Mouse (Mus musculus): ENCODE data around the gene Npas3. TPM values are rescaled to one million over a fixed set of nuclear protein-coding genes. Genes with fewer than 3 reads are reported as not detected.

Npas3 gene
- polyA plus RNA-seq, 1 experiment from 2014 or later = 25.9 TPM

- Histone ChIP-seq H3K27me3 (ENCODE audit: control insufficient read depth, insufficient read depth, low read length) (no peaks in the 10 kb centered on the region), H3K36me3 (replicated peaks; ENCODE audit: control insufficient read depth, insufficient read depth) (no peaks in the 10 kb centered on the region), H3K4me2 (replicated peaks) (no peak overlapping the region), H3K9ac (no peak overlapping the region), H3K4me1 (replicated peaks; ENCODE audit: control insufficient read depth, insufficient read depth, low read length) (peaks cover 5% of the 10 kb centered on the region), H3K27ac (peak overlapping the region; percentile 23; the same call in 1 of the 2 replicates), H3K4me3 (replicated peaks; ENCODE audit: low read length) (no peak overlapping the region), H3K9me3 (ENCODE audit: control insufficient read depth, low read length) (no peaks in the 10 kb centered on the region)
- 39% methylated on average over 3 of the region's 3 CpGs for WGBS
- DNase-seq (ENCODE audit: low spot score) (no peak), ATAC-seq (ENCODE audit: low FRiP score) (no peak)
These were observed 578.3 kb downstream of the Npas3 start for GRCm38 (mm10) chr12:53826812-53827211.

DNA sequence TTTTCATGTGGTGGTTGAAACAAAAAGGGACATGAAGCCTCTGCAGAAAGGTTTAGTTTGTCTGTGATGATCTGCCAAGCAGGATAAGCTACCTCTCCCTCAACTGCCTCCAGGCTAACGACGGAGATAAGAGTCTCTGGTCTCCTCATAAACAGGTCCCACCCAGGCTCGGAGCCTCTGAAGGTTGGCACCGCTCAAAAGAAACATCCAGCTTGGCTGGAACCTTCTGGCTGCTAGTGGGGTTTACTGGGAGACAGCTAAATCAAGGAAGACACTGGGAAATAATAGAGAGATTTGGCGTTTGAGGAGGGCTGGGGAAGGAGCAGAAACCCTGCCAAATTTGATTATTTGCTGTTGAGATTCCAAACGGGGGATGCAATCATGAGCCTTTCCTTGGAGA is 584.1 kb downstream of the Npas3 start:
- H3K4me3 ChIP-seq (replicated peaks; ENCODE audit: low read length) = no peak overlapping the region
- no peaks in the 10 kb centered on the region for H3K27me3 ChIP-seq (ENCODE audit: control insufficient read depth, insufficient read depth, low read length)
- H3K4me2 ChIP-seq (replicated peaks) = no peak overlapping the region
- H3K4me1 ChIP-seq (replicated peaks; ENCODE audit: control insufficient read depth, insufficient read depth, low read length) = peaks cover 31% of the 10 kb centered on the region
- no peaks in the 10 kb centered on the region for H3K9me3 ChIP-seq (ENCODE audit: control insufficient read depth, low read length)
- H3K36me3 ChIP-seq (replicated peaks; ENCODE audit: control insufficient read depth, insufficient read depth) = no peaks in the 10 kb centered on the region
- ATAC-seq (ENCODE audit: low FRiP score) = no peak
- H3K27ac ChIP-seq = peak overlapping the region; percentile 40; the same call in 1 of the 2 replicates
- no peak for DNase-seq (ENCODE audit: low spot score)
- H3K9ac ChIP-seq = no peak overlapping the region
- WGBS = 73% methylated on average over 6 of the region's 6 CpGs

DNA sequence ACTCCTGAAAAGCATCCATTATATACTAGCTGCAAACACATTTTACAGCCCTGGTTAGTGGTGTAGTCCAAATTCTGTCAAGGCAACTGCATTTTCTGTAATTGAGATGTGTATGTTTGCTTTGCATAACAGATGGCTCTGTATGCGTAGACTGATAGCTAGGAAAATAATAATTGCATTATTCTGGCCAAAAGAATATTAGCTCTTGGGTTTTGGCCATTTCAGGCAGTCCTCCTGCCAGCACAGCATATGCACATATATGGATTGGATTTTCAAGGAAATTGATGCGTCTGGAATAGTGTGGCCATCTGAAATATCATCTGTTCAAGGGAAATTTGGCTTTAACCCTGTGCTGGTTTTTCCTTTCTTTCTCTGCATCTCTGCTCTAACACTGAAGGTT is 584.9 kb downstream of the Npas3 start:
- H3K27me3 ChIP-seq (ENCODE audit: control insufficient read depth, insufficient read depth, low read length) = no peaks in the 10 kb centered on the region
- H3K9me3 ChIP-seq (ENCODE audit: control insufficient read depth, low read length) = no peaks in the 10 kb centered on the region
- peaks cover 38% of the 10 kb centered on the region for H3K4me1 ChIP-seq (replicated peaks; ENCODE audit: control insufficient read depth, insufficient read depth, low read length)
- H3K9ac ChIP-seq = no peak overlapping the region
- no peak overlapping the region for H3K4me3 ChIP-seq (replicated peaks; ENCODE audit: low read length)
- WGBS = 62% methylated on average over 2 of the region's 2 CpGs
- H3K4me2 ChIP-seq (replicated peaks) = no peak overlapping the region
- ATAC-seq (ENCODE audit: low FRiP score) = 0 out of 2 replicates have a peak, but pooled peaks have one; percentile 21
- DNase-seq (ENCODE audit: low spot score) = no peak
- peak overlapping the region; percentile 29; the same call in 1 of the 2 replicates for H3K27ac ChIP-seq
- H3K36me3 ChIP-seq (replicated peaks; ENCODE audit: control insufficient read depth, insufficient read depth) = no peaks in the 10 kb centered on the region

DNA sequence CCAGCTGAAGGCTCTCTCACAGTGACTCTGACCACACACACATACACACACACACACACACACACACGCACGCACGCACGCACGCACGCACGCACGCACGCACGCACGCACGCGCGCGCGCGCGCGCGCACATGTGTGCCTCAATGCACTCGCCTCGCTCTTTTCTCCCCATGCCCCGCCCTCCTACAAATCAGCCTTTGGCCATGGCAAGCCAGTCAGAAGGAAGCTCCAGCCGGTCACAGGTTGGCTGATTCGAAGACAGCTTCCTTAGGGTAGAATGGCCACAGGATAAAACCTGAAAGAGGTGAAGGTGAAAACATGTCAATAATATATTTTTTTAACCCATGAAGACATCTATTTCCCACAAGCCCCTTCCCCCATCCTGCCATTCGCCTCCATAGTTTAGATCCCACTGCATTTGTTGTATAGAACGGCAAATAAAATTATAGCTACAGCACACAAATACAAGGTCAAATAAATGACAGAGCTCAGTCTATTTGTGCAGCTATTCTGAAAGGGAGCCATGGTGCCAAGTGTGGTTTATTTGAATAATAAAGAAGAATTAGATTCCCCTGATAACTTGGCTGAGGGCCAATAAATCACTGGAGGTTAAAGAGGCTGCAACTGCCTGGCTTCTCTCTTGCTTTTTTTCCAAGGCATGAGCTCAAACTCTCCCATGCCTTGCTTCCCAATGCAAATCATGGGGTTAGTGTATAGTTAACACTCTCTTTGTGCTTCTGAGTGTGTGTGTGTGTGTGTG is 587.7 kb downstream of the Npas3 start:
- no peak overlapping the region for H3K9ac ChIP-seq
- no peaks in the 10 kb centered on the region for H3K27me3 ChIP-seq (ENCODE audit: control insufficient read depth, insufficient read depth, low read length)
- H3K4me3 ChIP-seq (replicated peaks; ENCODE audit: low read length) = no peak overlapping the region
- DNase-seq (ENCODE audit: low spot score) (peak; percentile 62), ATAC-seq (ENCODE audit: low FRiP score) (no peak)
- peak overlapping the region; percentile 69 for H3K27ac ChIP-seq
- 0 out of 2 replicates have a peak overlapping the region, but pooled peaks have one; percentile 2 for H3K4me2 ChIP-seq (replicated peaks)
- peaks cover 51% of the 10 kb centered on the region for H3K4me1 ChIP-seq (replicated peaks; ENCODE audit: control insufficient read depth, insufficient read depth, low read length)
- no peaks in the 10 kb centered on the region for H3K36me3 ChIP-seq (replicated peaks; ENCODE audit: control insufficient read depth, insufficient read depth)
- WGBS = 58% methylated on average over 27 of the region's 27 CpGs
- H3K9me3 ChIP-seq (ENCODE audit: control insufficient read depth, low read length) = no peaks in the 10 kb centered on the region

DNA sequence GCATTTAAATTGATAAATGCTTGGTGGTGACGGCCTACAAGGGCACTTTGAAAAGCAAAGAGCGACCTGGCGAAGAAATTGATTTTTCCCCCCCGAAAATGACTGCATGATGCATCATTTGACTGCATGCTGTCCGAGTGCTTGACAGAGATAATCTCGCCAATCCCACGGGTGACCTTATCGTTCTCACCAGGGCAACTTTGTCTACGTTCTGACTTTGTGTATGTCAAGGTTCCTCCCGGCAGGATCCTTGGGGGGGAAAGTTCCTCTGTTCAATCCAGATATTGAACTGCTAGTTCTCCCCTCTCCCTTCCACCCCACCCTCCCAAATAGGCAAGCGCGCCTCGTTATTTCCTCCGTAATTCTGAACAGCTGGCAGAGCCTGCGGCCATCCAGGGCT is 588.9 kb downstream of the Npas3 start:
- Histone ChIP-seq H3K27me3 (ENCODE audit: control insufficient read depth, insufficient read depth, low read length) (no peaks in the 10 kb centered on the region), H3K4me2 (replicated peaks) (no peak overlapping the region), H3K27ac (no peak overlapping the region), H3K4me1 (replicated peaks; ENCODE audit: control insufficient read depth, insufficient read depth, low read length) (peaks cover 57% of the 10 kb centered on the region), H3K4me3 (replicated peaks; ENCODE audit: low read length) (no peak overlapping the region), H3K9ac (no peak overlapping the region), H3K36me3 (replicated peaks; ENCODE audit: control insufficient read depth, insufficient read depth) (no peaks in the 10 kb centered on the region), H3K9me3 (ENCODE audit: control insufficient read depth, low read length) (no peaks in the 10 kb centered on the region)
- DNase-seq (ENCODE audit: low spot score) = no peak
- WGBS = 54% methylated on average over 15 of the region's 15 CpGs
- ATAC-seq (ENCODE audit: low FRiP score) = no peak

- Histone ChIP-seq H3K36me3 (replicated peaks; ENCODE audit: control insufficient read depth, insufficient read depth) (no peaks in the 10 kb centered on the region), H3K4me1 (replicated peaks; ENCODE audit: control insufficient read depth, insufficient read depth, low read length) (peaks cover 49% of the 10 kb centered on the region), H3K9me3 (ENCODE audit: control insufficient read depth, low read length) (no peaks in the 10 kb centered on the region), H3K4me2 (replicated peaks) (no peak overlapping the region), H3K4me3 (replicated peaks; ENCODE audit: low read length) (no peak overlapping the region), H3K9ac (no peak overlapping the region), H3K27me3 (ENCODE audit: control insufficient read depth, insufficient read depth, low read length) (no peaks in the 10 kb centered on the region), H3K27ac (peak overlapping the region; percentile 41; the same call in 1 of the 2 replicates)
- no peak for DNase-seq (ENCODE audit: low spot score)
- no peak for ATAC-seq (ENCODE audit: low FRiP score)
- WGBS = 21% methylated on average over 7 of the region's 7 CpGs
These were observed 590.1 kb downstream of the Npas3 start for GRCm38 (mm10) chr12:53838541-53838940.

- Histone ChIP-seq H3K4me3 (replicated peaks; ENCODE audit: low read length) (no peak overlapping the region), H3K27ac (no peak overlapping the region), H3K4me2 (replicated peaks) (no peak overlapping the region), H3K9me3 (ENCODE audit: control insufficient read depth, low read length) (no peaks in the 10 kb centered on the region), H3K4me1 (replicated peaks; ENCODE audit: control insufficient read depth, insufficient read depth, low read length) (peaks cover 35% of the 10 kb centered on the region), H3K27me3 (ENCODE audit: control insufficient read depth, insufficient read depth, low read length) (no peaks in the 10 kb centered on the region), H3K36me3 (replicated peaks; ENCODE audit: control insufficient read depth, insufficient read depth) (no peaks in the 10 kb centered on the region), H3K9ac (no peak overlapping the region)
- DNase-seq (ENCODE audit: low spot score) (no peak), ATAC-seq (ENCODE audit: low FRiP score) (no peak)
- WGBS = 55% methylated on average over 16 of the region's 16 CpGs
These were observed 593.6 kb downstream of the Npas3 start for GRCm38 (mm10) chr12:53841928-53842671.

- peak; percentile 24; the same call in 1 of the 2 replicates for ATAC-seq (ENCODE audit: low FRiP score)
- Histone ChIP-seq H3K27ac (no peak overlapping the region), H3K9me3 (ENCODE audit: control insufficient read depth, low read length) (no peaks in the 10 kb centered on the region), H3K4me2 (replicated peaks) (no peak overlapping the region), H3K27me3 (ENCODE audit: control insufficient read depth, insufficient read depth, low read length) (no peaks in the 10 kb centered on the region), H3K4me1 (replicated peaks; ENCODE audit: control insufficient read depth, insufficient read depth, low read length) (peaks cover 20% of the 10 kb centered on the region), H3K9ac (no peak overlapping the region), H3K4me3 (replicated peaks; ENCODE audit: low read length) (no peak overlapping the region), H3K36me3 (replicated peaks; ENCODE audit: control insufficient read depth, insufficient read depth) (no peaks in the 10 kb centered on the region)
- DNase-seq (ENCODE audit: low spot score) = no peak
- WGBS = 31% methylated on average over 3 of the region's 3 CpGs
These were observed 595.1 kb downstream of the Npas3 start for GRCm38 (mm10) chr12:53843626-53844025.

DNA sequence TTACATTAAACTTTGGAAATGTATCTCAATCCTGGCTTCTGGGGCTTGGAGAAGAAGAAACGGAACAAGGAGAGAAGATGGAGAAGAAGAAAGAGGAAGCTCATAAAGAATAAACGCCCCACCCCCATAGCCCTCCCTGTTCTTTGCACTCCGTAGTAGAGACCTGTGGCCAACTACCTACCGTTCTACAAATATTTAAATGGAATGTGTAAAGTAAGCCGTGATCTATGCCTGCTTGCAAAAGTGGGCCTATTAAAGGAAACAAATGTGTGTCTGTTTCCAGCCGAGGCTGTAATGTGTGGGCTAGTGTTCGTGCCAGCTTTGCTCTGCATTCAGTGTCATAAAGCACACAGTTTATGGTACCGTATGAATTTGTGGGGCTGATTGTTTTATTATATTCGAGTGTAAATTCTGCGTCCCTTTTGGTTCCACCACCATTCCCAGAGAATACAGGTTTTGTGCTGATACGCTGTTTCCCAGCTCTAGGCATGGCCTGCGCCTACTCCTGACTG is 597.7 kb downstream of the Npas3 start:
- DNase-seq (ENCODE audit: low spot score) = no peak
- Histone ChIP-seq H3K36me3 (replicated peaks; ENCODE audit: control insufficient read depth, insufficient read depth) (no peaks in the 10 kb centered on the region), H3K9ac (no peak overlapping the region), H3K27ac (no peak overlapping the region), H3K4me1 (replicated peaks; ENCODE audit: control insufficient read depth, insufficient read depth, low read length) (peaks cover 9% of the 10 kb centered on the region), H3K9me3 (ENCODE audit: control insufficient read depth, low read length) (no peaks in the 10 kb centered on the region), H3K27me3 (ENCODE audit: control insufficient read depth, insufficient read depth, low read length) (no peaks in the 10 kb centered on the region), H3K4me2 (replicated peaks) (no peak overlapping the region), H3K4me3 (replicated peaks; ENCODE audit: low read length) (no peak overlapping the region)
- 65% methylated on average over 12 of the region's 12 CpGs for WGBS
- ATAC-seq (ENCODE audit: low FRiP score) = no peak

All from hindbrain, embryonic 14.5 days (tissue).